Mouse (Mus musculus) gastrocnemius, adult 8-10 months (tissue): ENCODE results near the gene Golm1. TPM values are rescaled to one million over a fixed set of nuclear protein-coding genes. Genes with fewer than 3 reads are reported as not detected.

Source experiments
- DNase-seq, 2 experiments: peaks; one replicate each; pipeline ENCODE4 v3.0.0; 2022; ENCODE audit warnings: low spot score in 2 of 2
- total RNA-seq, 4 experiments: library from RNA; stranded (reverse); gene quantifications; 2 replicates each; pipeline ENCODE4 v1.2.4; 2022

Gene Golm1
- total RNA-seq, 4 experiments from 2014 or later: 5.5 to 9.3 (median 7.5) TPM

DNA sequence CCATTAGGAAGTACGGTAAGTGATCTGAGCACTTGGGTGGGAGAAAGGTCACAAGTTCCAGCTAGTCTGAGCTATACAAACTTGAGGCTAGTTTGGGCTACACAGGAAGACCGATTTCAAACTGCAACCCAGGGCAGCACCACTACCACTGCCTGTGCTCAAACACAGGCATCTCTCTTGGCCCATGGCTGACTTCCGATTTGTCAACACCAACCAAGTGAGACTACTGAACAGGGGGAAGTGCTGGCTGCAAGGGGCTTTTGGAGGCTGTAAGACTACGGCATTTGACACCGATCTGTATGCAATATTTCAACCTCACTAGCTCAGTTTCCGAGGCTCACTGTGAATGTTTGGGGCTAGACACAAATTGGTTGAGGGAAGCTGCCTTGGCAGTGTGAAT lies 28.1 kb downstream of the Golm1 start:
- no peak for DNase-seq

DNA sequence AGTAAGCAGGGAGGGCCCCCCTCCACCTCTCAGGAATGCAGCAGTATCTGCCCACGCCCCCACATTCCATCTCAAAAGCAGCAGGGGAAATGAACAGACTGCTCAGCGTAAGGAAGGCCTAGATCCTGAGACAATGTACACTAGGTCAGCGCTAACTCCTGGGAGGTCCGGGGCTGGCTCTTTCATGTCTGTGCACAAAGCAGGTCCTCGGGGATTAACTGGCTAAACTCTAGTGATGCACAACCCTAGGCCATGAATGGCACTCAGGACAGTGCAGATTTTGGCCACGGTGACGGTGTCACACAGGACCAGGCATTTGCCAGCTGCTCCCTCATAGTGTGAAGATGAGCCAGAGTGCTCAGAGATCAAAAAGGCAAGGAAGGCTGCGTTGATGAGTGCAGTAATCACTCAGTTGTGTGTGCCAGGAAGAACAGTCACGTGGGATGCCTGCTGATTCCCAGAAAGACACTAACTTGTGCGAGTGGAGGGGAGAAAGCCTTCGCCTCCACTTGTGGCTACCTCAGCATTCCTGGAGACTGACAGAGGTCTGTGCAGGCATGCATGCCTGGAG lies 28.9 kb downstream of the Golm1 start:
- DNase-seq: no peak

DNA sequence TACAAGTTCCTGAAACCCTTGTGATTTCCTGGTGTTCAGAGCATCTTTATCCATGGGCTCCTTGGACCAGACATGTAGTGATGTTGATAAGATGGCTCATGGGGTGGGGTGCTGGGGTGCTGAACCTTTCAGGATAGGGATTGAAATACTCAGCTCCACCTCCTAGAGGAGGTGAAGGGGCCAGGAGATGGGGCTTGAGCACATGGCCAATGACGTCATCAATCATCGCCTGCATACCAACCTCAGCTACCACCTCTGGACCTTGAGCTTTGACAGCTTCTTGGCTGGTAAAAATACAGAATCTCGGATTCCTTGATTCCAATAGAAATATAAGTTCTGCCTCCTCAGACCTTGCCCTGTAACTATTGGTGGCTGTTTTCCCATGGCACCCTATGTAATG lies 30.1 kb downstream of the Golm1 start:
- DNase-seq: no peak

DNA sequence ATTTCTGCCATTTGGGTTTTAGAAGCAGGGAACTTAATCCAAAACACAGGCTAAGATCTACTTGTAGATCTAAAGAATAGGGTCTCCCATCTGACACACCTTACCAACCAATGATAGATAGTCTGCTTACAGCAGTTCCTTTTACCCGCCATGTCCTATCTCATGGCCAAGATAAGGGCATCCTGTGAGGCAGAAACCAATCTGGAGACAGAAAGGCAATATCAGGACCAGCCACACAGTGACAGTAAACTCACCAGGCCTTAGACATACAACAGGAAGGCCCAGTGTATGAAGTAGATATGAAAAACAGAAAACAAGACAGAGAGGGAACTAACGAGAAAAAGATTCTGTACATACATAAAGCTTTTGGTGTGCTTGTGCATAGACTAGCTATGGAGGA lies 32.8 kb downstream of the Golm1 start:
- DNase-seq: no peak

DNA sequence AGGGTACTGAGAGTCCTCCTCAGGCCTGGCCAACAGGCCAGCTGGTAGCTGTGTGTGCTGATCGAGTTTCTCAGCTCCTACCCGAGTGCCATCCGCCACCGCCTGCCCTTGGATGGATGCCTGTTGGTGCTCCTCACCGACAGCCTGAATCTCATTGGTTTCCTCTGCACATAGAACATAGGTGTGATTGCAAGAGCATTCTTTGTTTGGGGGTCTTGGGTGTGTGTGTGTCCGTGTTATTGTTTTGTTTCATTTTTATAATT lies 35.5 kb downstream of the Golm1 start:
- peak; percentile 15 to 25 for DNase-seq

DNA sequence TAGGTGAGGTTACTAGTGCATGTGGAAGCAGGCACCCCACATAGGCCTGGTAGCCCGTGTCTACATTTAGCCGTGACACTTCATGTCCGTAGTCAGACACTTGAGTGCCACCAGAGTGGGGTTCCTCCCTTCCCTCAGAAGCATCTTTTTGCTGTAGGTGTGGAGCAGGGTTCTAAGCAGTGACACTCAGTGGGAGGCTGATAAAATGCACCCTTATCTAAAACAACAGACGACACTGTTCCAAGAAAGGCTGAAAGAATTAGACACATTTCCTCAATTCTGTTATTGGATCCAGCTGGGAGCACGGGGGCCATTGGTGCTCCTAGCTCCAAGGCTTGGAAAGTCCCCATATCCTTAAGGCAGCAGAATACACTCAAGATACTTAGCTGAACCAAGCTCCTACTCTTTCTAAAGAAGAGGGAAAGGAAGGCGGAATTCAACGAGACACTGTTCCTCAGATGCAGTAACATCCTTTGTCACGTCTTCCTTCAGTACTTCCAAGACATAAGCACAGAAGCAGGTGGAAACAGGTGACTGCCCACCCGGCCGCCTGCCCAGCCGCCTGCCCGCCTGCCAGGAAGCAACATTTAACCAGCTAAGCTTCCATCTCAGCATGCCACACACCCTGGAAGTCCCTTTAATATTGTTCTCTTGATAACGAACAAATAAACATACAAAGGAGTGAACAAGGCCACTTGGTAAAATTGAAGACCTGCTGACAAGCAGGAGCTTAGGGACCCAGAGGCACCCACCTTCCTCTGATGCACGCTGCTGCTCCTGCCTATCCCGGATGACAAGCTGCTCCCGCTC lies 36.0 kb downstream of the Golm1 start:
- DNase-seq: no peak

DNA sequence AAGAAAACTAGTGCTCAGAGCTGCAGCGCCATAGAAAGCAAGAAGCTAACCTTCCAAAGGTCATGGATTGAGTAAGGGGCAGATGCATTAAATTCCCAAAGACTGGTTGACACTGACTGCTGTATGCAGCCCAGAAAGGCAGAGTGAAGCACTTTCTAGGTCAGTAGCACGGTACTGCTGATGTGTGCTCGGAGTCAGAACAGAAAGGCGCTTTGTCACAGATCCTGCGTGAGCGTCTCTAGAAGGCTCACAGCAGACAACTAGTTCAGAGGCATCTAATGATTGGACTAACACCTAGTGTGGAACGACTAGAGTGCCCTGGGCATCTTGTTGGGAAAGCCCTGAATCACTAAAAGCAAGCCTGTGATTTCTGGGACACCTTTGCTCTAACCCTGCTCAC lies 37.8 kb downstream of the Golm1 start:
- no peak for DNase-seq

DNA sequence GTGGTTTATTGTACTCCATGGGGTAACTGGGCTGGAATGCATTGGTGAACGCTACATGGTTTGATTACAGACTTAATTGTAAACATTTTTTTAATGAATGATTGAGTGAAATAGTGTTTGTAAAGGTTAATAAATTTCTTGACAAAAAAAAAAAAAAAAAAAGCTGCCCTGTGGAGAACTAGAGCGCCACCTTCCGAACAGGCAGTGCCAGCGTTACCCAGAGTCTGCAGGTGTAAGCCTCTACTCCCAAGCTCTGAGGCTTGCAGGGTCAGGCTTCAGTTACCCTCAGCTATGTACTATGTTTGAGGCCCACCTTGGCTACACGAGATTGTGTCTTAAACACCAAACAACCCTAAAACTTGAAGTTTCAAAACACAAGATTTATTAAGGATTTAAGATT lies 41.0 kb downstream of the Golm1 start:
- DNase-seq: no peak

DNA sequence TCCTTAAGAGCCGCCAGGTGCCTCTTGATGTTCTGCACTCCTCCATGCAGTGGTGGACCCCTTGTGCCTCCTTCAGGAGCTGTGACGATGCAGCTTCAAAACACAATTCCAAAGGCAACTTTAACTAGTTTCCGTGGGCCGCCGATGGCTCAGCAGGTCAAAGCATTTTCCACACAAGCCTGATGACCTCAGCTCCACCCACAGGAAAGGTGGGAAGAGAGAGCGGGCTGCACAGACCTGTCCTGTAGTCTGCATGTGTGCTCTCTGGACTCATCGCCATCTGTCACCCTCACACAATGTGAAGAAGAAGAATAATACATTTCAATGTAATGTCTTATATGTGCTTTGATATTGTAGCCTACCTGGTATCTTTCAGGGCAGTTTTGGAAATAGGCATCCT lies 48.9 kb downstream of the Golm1 start:
- no peak for DNase-seq

DNA sequence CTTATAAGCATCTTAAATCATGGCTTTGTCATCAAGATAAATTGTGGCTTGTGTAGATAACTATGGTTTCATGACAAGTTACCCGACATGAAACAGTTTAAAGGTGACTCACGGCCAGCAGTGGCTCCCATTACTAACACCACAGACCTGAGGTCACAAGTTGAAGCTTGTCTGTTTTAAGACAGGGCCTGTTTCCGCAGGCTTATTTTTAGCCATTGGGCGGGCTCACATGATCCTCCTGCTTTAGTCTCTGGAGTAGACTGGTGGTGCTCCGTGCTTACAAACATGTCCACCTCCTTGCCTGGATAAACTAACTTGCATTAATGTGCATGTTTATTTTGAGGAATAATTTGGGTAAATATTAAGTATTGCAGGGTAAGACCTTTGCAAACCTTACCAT lies 50.7 kb downstream of the Golm1 start:
- DNase-seq: peak; percentile 34 to 47

DNA sequence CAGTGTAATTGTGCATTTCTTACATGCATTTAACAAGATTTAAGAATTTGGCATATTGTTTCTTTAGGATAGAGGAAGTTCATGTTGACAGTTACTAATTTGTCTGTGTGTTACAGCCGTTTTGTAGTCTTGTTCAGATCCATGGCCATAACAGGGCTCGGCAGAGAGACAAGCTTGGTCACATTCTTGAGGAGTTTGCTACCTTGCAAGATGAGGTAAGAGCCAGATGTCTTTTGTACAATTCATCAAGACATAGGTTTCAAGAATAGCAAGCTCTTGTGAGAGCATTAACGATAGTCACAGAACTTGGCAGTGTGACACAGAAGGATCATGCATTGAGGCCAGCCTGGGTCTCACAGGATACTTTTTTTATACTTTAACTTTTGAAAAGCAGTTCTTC lies 51.2 kb downstream of the Golm1 start:
- DNase-seq: no peak

DNA sequence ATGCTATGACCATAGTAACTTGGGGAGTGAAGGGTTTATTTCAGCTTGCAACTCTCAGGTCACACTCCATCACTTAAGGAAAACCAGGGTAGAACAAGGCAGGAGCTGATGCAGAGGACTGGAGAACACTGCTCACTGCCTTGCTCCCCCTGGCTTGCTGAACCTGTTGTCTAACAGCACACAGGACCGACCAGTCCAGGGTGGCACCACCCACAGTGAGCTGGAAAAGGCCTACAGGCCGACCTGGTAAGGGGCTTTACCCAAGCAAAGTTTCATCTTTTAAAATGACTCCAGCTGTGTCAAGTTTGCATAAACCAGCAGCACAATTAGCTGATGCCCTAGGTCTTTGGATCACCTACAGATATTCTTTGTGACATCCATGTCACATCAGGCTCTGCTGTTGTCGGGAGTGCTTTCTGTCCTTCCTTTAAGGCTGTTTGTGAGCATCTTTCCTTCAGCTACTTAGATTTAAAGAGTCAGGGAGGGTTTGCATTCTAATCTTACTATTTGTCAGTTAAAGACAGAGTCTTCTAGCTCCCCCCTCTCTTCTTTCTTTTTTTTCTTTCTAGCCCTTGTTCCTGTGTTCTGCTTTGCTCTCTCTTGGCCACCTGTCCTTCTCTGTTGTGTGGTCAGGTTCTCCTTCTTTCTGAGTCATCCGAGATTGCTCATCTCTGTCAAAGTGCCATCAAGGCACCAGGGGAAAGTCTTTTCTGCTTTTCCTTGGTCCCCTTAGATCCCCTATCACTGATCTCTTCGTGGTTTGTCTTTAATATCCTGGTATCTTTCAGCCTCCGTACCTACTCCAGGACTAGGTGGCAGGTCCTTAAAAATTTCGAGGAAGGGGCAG lies 53.7 kb downstream of the Golm1 start:
- no peak for DNase-seq

DNA sequence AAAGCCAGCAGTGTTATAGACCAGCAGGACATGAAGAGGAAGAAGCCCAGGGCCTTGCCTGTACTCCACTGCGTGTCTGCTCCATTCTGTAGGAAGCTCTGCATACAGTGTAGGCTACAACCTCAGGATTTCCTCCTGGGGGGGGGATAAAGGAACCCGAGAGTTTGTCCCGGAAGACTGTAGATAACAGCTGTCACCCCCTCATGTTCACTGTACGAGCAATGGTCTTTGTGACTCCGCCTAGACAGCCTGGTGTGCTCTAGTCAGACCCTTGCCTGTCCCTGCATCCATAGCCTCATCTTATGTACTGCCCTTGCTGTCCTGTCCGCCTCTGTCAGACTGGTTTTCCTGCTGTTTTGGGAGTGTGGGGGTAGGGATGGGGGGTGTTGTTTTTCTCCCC lies 57.1 kb downstream of the Golm1 start:
- DNase-seq: no peak

DNA sequence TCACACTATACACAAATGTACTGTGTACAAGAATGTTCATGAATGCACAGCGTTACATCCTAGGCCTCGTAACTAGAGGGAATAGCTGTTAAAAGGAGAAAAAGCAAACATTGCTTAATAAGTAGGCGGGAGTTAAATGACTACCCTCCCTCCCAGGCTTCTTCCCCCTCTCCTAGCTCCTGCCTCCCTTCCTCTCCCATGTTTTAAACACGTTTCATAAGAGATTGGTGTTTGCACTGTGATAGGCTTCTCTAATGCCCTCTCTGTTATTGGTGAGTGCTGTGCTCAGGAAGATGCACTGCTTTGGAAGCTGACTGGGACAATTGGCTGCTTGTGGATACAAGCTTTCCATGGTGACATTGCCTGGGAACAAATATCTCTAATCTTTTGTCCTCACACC lies 60.1 kb downstream of the Golm1 start:
- DNase-seq: no peak

DNA sequence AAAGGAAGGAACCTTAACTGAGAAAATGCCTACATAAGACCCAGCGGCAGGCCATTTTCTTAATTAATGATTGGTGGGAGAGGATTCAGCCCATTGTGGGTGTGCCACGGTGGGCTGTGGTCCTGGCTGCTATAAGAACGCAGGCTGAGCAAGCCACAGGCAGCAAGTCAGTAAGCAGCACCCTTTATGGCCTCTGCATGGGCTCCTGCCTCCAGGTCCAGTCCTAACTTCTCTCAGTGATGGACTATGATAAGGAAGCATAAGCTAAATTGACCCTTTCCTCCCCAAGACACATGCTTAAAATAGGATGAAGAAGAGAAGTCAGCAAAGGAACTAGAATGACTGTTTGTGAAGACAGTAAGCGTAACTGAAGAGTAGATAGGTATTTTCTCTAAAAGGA lies 60.5 kb downstream of the Golm1 start:
- DNase-seq: no peak

DNA sequence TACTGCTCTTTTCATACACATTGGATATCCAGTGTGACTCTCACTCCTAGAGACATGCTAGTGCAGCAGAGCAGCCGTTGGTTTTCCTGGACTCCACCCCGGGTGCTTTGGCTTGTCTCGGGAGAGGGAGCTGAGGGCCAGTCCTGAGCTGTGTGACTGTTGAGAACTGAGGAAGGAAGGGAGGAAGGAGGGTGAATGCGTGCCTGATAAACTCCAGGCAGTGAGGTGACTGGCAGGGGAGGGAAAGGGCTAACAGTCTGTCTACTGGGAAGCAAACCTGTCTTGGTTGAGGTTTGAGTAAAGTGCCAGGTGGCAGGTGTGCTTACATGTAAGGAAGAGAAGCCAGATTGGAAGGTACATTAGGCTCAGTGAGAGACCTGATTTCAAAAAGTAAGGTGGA lies 61.7 kb downstream of the Golm1 start:
- no peak for DNase-seq

DNA sequence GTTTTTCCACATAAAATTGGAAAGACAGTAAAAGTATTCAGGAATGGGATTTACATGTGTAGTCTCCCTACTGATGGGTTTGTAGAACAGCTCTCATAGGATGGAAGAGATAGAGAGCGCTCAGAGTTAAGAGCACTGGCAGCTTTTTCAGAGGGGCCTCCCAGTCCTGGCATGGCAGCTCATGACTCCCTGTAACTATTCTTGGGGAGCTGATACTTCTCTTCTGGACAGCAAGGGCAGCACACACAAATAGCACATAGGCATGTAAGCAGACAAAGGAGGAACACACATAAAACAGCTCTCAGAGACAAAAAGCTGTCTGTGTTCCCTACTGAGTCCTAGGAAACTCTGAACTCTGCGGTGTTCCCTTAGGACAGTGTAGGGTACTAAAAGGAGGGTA lies 65.2 kb downstream of the Golm1 start:
- DNase-seq: no peak

DNA sequence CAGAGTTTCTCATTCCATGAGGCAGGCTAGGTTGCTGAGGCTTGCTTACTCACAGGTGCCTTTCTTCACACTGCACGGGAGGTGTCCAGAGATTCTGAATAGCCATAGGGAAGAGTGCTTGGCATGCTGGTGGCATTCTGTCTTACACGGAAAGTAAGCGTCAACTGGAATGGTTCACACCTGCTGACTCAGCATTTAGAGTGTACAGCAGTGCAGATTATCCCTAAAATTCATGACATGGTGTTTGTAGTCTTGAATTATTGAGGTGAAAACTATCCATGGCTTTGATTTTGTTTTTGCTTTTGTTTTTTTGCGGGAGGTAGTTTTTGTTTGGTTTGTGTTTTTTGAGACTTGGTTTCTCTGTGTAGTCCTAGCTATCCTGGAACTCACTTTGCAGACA lies 65.7 kb downstream of the Golm1 start:
- DNase-seq: no peak

DNA sequence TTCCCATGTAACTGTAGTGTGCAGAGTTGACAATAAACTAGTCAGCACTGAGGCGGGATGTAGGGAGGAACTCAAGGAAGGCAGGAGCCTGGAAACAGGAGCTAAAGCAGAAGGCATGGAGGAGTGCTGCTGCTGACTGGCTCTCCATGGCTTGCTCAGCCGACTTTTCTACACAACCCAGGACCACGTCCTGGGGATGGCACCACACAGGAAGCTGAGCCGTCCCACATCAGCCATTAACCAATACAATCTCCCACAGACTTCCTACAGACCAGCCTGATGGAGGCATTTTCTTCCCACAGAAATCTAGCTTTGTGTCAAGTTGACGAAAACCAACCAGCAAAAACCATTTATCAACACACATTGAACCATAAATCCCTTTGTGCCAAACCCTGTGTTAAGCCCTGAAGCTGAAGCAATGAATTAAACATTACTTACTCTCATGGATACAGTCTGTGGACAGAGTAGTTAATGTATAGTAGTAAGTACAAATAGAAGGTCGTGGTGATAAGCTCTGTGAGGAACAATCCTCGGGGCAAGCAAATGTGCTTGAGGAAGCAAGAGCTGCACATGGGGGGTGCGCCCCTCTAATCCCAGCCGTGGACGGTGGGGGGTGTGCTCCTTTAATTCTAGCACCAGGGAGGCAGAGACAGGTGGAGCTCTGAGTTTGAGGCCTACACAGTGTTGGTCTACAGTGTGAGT lies 70.2 kb downstream of the Golm1 start:
- no peak for DNase-seq

DNA sequence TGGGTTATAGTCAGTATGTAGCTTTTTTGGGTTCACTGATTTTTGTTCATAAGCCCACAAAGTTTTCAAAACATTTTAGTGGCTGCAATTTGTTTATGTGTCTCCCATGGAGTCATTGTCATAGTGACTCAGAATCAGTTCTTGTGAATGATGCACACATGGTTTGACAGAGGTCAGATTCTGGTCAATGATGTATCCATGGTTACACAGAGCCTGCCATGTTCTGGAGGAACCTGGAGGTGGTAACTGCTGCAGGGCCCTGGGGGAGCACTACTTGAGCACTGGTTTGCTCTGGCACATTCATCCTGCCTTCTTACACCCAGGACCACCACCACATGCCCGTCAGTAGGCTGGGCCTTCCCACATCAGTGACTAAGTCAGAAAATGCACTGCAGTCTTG lies 71.1 kb downstream of the Golm1 start:
- no peak for DNase-seq

DNA sequence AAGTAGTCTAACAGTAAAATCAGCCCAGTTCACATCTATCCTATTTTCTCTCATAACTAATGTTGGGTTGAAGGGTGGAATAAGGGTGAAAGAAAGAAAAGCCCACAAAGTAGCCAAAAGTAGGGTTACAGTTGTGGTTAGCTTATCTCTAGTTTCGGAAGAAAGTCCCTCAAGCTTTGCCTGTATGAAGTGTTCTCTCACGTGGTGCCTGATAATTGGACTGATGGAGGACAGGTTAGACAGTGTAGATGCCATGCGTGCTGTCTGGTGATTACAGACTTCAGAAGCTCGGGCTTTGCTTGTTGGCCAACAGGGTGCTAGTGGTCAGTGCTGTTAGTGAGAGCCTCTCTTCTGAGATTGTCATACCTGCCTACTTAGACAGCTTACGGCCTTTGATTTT lies 72.5 kb downstream of the Golm1 start:
- no peak for DNase-seq

DNA sequence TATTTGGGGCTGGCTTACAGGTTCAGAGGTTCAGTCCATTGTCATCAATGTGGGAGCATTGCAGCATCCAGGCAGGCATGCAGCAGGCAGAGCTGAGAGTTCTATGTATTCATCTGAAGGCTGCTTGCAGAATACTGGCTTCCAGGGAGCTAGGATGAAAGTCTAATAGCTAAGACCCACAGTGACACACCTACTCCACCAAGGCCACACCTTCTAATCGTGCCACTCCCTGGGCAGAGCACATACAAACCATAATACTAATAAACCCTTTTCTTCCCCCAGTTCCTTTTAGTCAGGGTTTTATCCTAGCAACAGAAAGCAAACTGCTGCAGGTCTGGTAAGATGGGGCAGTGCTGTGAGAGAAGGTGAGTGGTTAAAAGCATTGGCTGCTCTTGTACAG lies 83.0 kb downstream of the Golm1 start:
- no peak for DNase-seq
